Mouse (Mus musculus) forebrain, embryonic 13.5 days (tissue): ENCODE measurements around the gene Kcnab2. TPM values are rescaled to one million over a fixed set of nuclear protein-coding genes. Genes with fewer than 3 reads are reported as not detected.

Source experiments
- ATAC-seq: fragments of 200-750 bp; cut with Nextera tagmentation; 2 replicates; pipeline ENCODE4 v1.8.0; 2017
- H3K27ac ChIP-seq: fragments of 300-500 bp; sonication (generic); 2 replicates; pipeline ENCODE4 v1.5.1; 2015; ENCODE audit warnings: inconsistent platforms, mild to moderate bottlenecking, moderate library complexity
- H3K27me3 ChIP-seq: fragments of 300-500 bp; sonication (generic); 2 replicates; pipeline ENCODE4 v1.6.1; 2015; ENCODE audit warnings: mild to moderate bottlenecking, inconsistent platforms
- H3K36me3 ChIP-seq: fragments of 300-500 bp; sonication (generic); 2 replicates; pipeline ENCODE4 v1.6.1; 2015; ENCODE audit warnings: mild to moderate bottlenecking, inconsistent platforms; ENCODE audit not compliant: poor library complexity, severe bottlenecking
- H3K4me1 ChIP-seq: fragments of 300-500 bp; sonication (generic); 2 replicates; pipeline ENCODE4 v1.6.1; 2015; ENCODE audit warnings: inconsistent platforms
- H3K4me2 ChIP-seq: fragments of 300-500 bp; sonication (generic); 2 replicates; pipeline ENCODE4 v1.6.1; 2015; ENCODE audit warnings: inconsistent platforms, mild to moderate bottlenecking, moderate library complexity
- H3K4me3 ChIP-seq: fragments of 300-500 bp; sonication (generic); 2 replicates; pipeline ENCODE4 v1.5.1; 2015; ENCODE audit warnings: mild to moderate bottlenecking, inconsistent platforms
- H3K9ac ChIP-seq: fragments of 300-500 bp; sonication (generic); 2 replicates; pipeline ENCODE4 v1.6.1; 2015; ENCODE audit warnings: mild to moderate bottlenecking, inconsistent platforms
- H3K9me3 ChIP-seq: fragments of 300-500 bp; sonication (generic); replicated peaks from 2 replicates; pipeline ENCODE4 v1.6.1; 2016; ENCODE audit warnings: inconsistent platforms
- WGBS: fragments of 180-500 bp; shearing (Covaris S2); methylation state at CpG from one replicate; pipeline ENCODE4 v1.1.7; 2015; 5-methylcytosine and 5-hydroxymethylcytosine counted together
- polyA plus RNA-seq: library from polyadenylated mRNA; unstranded; fragments of >200 nt; fragmentation: Nextera tagmentation; extraction: Ambion mirVana; gene quantifications from 2 replicates; pipeline ENCODE4 v1.2.1, GENCODE M21; 2015

Kcnab2 gene
- polyA plus RNA-seq, 1 experiment from 2014 or later = 12.2 TPM

GRCm38 (mm10) chr4:152345120-152345889, 132.4 kb downstream of the Kcnab2 start:
- WGBS = 60% methylated on average over 7 of the region's 7 CpGs
- H3K9ac ChIP-seq = 0 out of 2 replicates have a peak overlapping the region, but pooled peaks have one; percentile 18

GRCm38 (mm10) chr4:152344651-152345050, 133.0 kb downstream of the Kcnab2 start:
- 64% methylated on average over 7 of the region's 7 CpGs for WGBS
- ATAC-seq = no peak
- H3K4me1 ChIP-seq = peaks cover 33% of the 10 kb centered on the region
- H3K9me3 ChIP-seq = no peaks in the 10 kb centered on the region
- peaks cover 37% of the 10 kb centered on the region for H3K27me3 ChIP-seq
- H3K4me2 ChIP-seq = no peak overlapping the region
- H3K4me3 ChIP-seq = no peak overlapping the region
- H3K9ac ChIP-seq = no peak overlapping the region
- H3K27ac ChIP-seq = no peak overlapping the region
- H3K36me3 ChIP-seq = no peaks in the 10 kb centered on the region

More at GRCm38 (mm10) chr4:152345120-152345889, 132.4 kb downstream of the Kcnab2 start:
- Histone ChIP-seq H3K4me3 (no peak overlapping the region), H3K36me3 (no peaks in the 10 kb centered on the region), H3K27ac (no peak overlapping the region), H3K4me2 (no peak overlapping the region), H3K4me1 (peaks cover 33% of the 10 kb centered on the region), H3K9me3 (no peaks in the 10 kb centered on the region), H3K27me3 (peaks cover 30% of the 10 kb centered on the region)
- no peak for ATAC-seq

GRCm38 (mm10) chr4:152343296-152343695, 134.4 kb downstream of the Kcnab2 start:
- Histone ChIP-seq H3K4me2 (no peak overlapping the region), H3K9ac (0 out of 2 replicates have a peak overlapping the region, but pooled peaks have one; percentile 8), H3K4me1 (peaks cover 30% of the 10 kb centered on the region), H3K27me3 (peaks cover 39% of the 10 kb centered on the region), H3K9me3 (no peaks in the 10 kb centered on the region), H3K27ac (no peak overlapping the region), H3K36me3 (no peaks in the 10 kb centered on the region), H3K4me3 (no peak overlapping the region)
- no peak for ATAC-seq
- 10% methylated on average over 5 of the region's 5 CpGs for WGBS

Other genes starting within 250 kb of the Kcnab2 start
- 2.2 and 3.2 TPM in 2 replicates for gene Gpr153, start 203.6 kb downstream of the Kcnab2 start, polyA plus RNA-seq
- gene Hes3, start 186.2 kb downstream of the Kcnab2 start, polyA plus RNA-seq = not detected in 2 replicates
- gene Icmt, start 180.6 kb downstream of the Kcnab2 start, polyA plus RNA-seq = 13.4 and 16.8 TPM in 2 replicates
- 1.7 and 2.0 TPM in 2 replicates for gene Rnf207, start 158.9 kb downstream of the Kcnab2 start, polyA plus RNA-seq
- gene Rpl22, start 152.1 kb downstream of the Kcnab2 start, polyA plus RNA-seq = 265 and 331 TPM in 2 replicates
- gene Chd5, start 139.2 kb downstream of the Kcnab2 start, polyA plus RNA-seq = 20.1 and 21.0 TPM in 2 replicates
- gene Nphp4, start 1.2 kb downstream of the Kcnab2 start, polyA plus RNA-seq = 4.4 and 5.2 TPM in 2 replicates